Mouse (Mus musculus): Measurements from ENCODE around the gene Fam241a. TPM values are rescaled to one million over a fixed set of nuclear protein-coding genes. Genes with fewer than 3 reads are reported as not detected.
A peak's percentile ranks its signal among the peaks of the same experiment; 100 is the strongest.

The Fam241a gene
- polyA plus RNA-seq (2014; fragmentation: Nextera tagmentation; extraction: Ambion mirVana) = 9.9 and 10.1 TPM in 2 replicates

GRCm38 (mm10) chr3:127895792-127896541 is at the start of gene Fam241a:
Gene Fam241a (minus strand): TSS chr3:127896324.
- H3K4me2 ChIP-seq (ENCODE audit: low read depth, low read length) = peak within 1 kb of the TSS; percentile 79
- ATAC-seq (ENCODE audit: low read depth) (peak; percentile 93), DNase-seq (ENCODE audit: low spot score) (peak; percentile 84)
- no peaks in the 10 kb centered on the region for H3K4me1 ChIP-seq (ENCODE audit: control insufficient read depth, insufficient read depth, low read length)
- H3K27ac ChIP-seq (replicated peaks; ENCODE audit: low read depth, low read length) = 0 out of 2 replicates have a peak within 1 kb of the TSS, but pooled peaks have one; percentile 55
- peak within 1 kb of the TSS; percentile 64 for H3K4me3 ChIP-seq (ENCODE audit: low read depth, low read length)
- H3K27me3 ChIP-seq (replicated peaks; ENCODE audit: control insufficient read depth, insufficient read depth, low read length) = peaks cover 7% of the 10 kb centered on the region
- under 1% methylated on average over 33 of the region's 94 CpGs for WGBS
- no peaks in the 10 kb centered on the region for H3K9me3 ChIP-seq (ENCODE audit: control insufficient read depth, low read length)
- no peaks in the 10 kb centered on the region for H3K36me3 ChIP-seq (ENCODE audit: control insufficient read depth, insufficient read depth, low read length)
- peak within 1 kb of the TSS; percentile 63 for H3K9ac ChIP-seq (ENCODE audit: low read depth, low read length)

- Histone ChIP-seq H3K36me3 (ENCODE audit: control insufficient read depth, insufficient read depth, low read length) (no peaks in the 10 kb centered on the region), H3K4me3 (ENCODE audit: low read depth, low read length) (no peak overlapping the region), H3K4me2 (ENCODE audit: low read depth, low read length) (no peak overlapping the region), H3K27me3 (replicated peaks; ENCODE audit: control insufficient read depth, insufficient read depth, low read length) (no peaks in the 10 kb centered on the region), H3K9me3 (ENCODE audit: control insufficient read depth, low read length) (0 out of 2 replicates have a peak, but pooled peaks cover 3% of the 10 kb centered on the region), H3K9ac (ENCODE audit: low read depth, low read length) (no peak overlapping the region), H3K4me1 (ENCODE audit: control insufficient read depth, insufficient read depth, low read length) (no peaks in the 10 kb centered on the region), H3K27ac (replicated peaks; ENCODE audit: low read depth, low read length) (no peak overlapping the region)
- ATAC-seq (ENCODE audit: low read depth) (no peak), DNase-seq (ENCODE audit: low spot score) (no peak)
- 91% methylated on average over 11 of the region's 11 CpGs for WGBS
Measured at GRCm38 (mm10) chr3:127932453-127932852, 36.3 kb upstream of the Fam241a start.

GRCm38 (mm10) chr3:127930326-127931012 is 34.3 kb upstream of the Fam241a start:
- Histone ChIP-seq H3K4me2 (ENCODE audit: low read depth, low read length) (no peak overlapping the region), H3K9ac (ENCODE audit: low read depth, low read length) (no peak overlapping the region), H3K9me3 (ENCODE audit: control insufficient read depth, low read length) (0 out of 2 replicates have a peak, but pooled peaks cover 2% of the 10 kb centered on the region), H3K27me3 (replicated peaks; ENCODE audit: control insufficient read depth, insufficient read depth, low read length) (no peaks in the 10 kb centered on the region), H3K4me3 (ENCODE audit: low read depth, low read length) (no peak overlapping the region), H3K27ac (replicated peaks; ENCODE audit: low read depth, low read length) (no peak overlapping the region), H3K36me3 (ENCODE audit: control insufficient read depth, insufficient read depth, low read length) (no peaks in the 10 kb centered on the region), H3K4me1 (ENCODE audit: control insufficient read depth, insufficient read depth, low read length) (no peaks in the 10 kb centered on the region)
- WGBS = 85% methylated on average over 9 of the region's 9 CpGs
- DNase-seq (ENCODE audit: low spot score) = no peak
- ATAC-seq (ENCODE audit: low read depth) = no peak

- Histone ChIP-seq H3K36me3 (ENCODE audit: control insufficient read depth, insufficient read depth, low read length) (no peaks in the 10 kb centered on the region), H3K27ac (replicated peaks; ENCODE audit: low read depth, low read length) (no peak overlapping the region), H3K9me3 (ENCODE audit: control insufficient read depth, low read length) (no peaks in the 10 kb centered on the region), H3K27me3 (replicated peaks; ENCODE audit: control insufficient read depth, insufficient read depth, low read length) (no peaks in the 10 kb centered on the region), H3K9ac (ENCODE audit: low read depth, low read length) (no peak overlapping the region), H3K4me3 (ENCODE audit: low read depth, low read length) (no peak overlapping the region), H3K4me1 (ENCODE audit: control insufficient read depth, insufficient read depth, low read length) (no peaks in the 10 kb centered on the region), H3K4me2 (ENCODE audit: low read depth, low read length) (no peak overlapping the region)
- ATAC-seq (ENCODE audit: low read depth) (peak; percentile 67; the same call in 1 of the 2 replicates), DNase-seq (ENCODE audit: low spot score) (peak; percentile 74)
- 56% methylated on average over 9 of the region's 9 CpGs for WGBS
Measured at GRCm38 (mm10) chr3:127929921-127930320, 33.8 kb upstream of the Fam241a start.

GRCm38 (mm10) chr3:127926635-127927183 is 30.6 kb upstream of the Fam241a start:
- no peak overlapping the region for H3K27ac ChIP-seq (replicated peaks; ENCODE audit: low read depth, low read length)
- H3K27me3 ChIP-seq (replicated peaks; ENCODE audit: control insufficient read depth, insufficient read depth, low read length) = no peaks in the 10 kb centered on the region
- no peak overlapping the region for H3K9ac ChIP-seq (ENCODE audit: low read depth, low read length)
- WGBS = 50% methylated on average over 9 of the region's 9 CpGs
- H3K4me1 ChIP-seq (ENCODE audit: control insufficient read depth, insufficient read depth, low read length) = no peaks in the 10 kb centered on the region
- H3K9me3 ChIP-seq (ENCODE audit: control insufficient read depth, low read length) = no peaks in the 10 kb centered on the region
- ATAC-seq (ENCODE audit: low read depth) (peak; percentile 41), DNase-seq (ENCODE audit: low spot score) (peak; percentile 54)
- H3K36me3 ChIP-seq (ENCODE audit: control insufficient read depth, insufficient read depth, low read length) = no peaks in the 10 kb centered on the region
- no peak overlapping the region for H3K4me2 ChIP-seq (ENCODE audit: low read depth, low read length)
- no peak overlapping the region for H3K4me3 ChIP-seq (ENCODE audit: low read depth, low read length)

- ATAC-seq (ENCODE audit: low read depth) = no peak
- Histone ChIP-seq H3K27ac (replicated peaks; ENCODE audit: low read depth, low read length) (no peak overlapping the region), H3K9me3 (ENCODE audit: control insufficient read depth, low read length) (no peaks in the 10 kb centered on the region), H3K4me2 (ENCODE audit: low read depth, low read length) (no peak overlapping the region), H3K9ac (ENCODE audit: low read depth, low read length) (no peak overlapping the region), H3K4me3 (ENCODE audit: low read depth, low read length) (no peak overlapping the region), H3K4me1 (ENCODE audit: control insufficient read depth, insufficient read depth, low read length) (no peaks in the 10 kb centered on the region), H3K36me3 (ENCODE audit: control insufficient read depth, insufficient read depth, low read length) (no peaks in the 10 kb centered on the region), H3K27me3 (replicated peaks; ENCODE audit: control insufficient read depth, insufficient read depth, low read length) (no peaks in the 10 kb centered on the region)
- 79% methylated on average over 2 of the region's 2 CpGs for WGBS
- no peak for DNase-seq (ENCODE audit: low spot score)
Measured at GRCm38 (mm10) chr3:127924464-127924863, 28.3 kb upstream of the Fam241a start.

GRCm38 (mm10) chr3:127923183-127923582 is 27.1 kb upstream of the Fam241a start:
- ATAC-seq (ENCODE audit: low read depth) = no peak

GRCm38 (mm10) chr3:127922125-127922524 is 26.0 kb upstream of the Fam241a start:
- no peak overlapping the region for H3K27ac ChIP-seq (replicated peaks; ENCODE audit: low read depth, low read length)
- peak; percentile 65 for ATAC-seq (ENCODE audit: low read depth)
- WGBS = 65% methylated on average over 5 of the region's 5 CpGs
- H3K9ac ChIP-seq (ENCODE audit: low read depth, low read length) = no peak overlapping the region
- no peaks in the 10 kb centered on the region for H3K27me3 ChIP-seq (replicated peaks; ENCODE audit: control insufficient read depth, insufficient read depth, low read length)
- H3K4me2 ChIP-seq (ENCODE audit: low read depth, low read length) = no peak overlapping the region
- H3K9me3 ChIP-seq (ENCODE audit: control insufficient read depth, low read length) = no peaks in the 10 kb centered on the region
- no peak overlapping the region for H3K4me3 ChIP-seq (ENCODE audit: low read depth, low read length)
- no peaks in the 10 kb centered on the region for H3K4me1 ChIP-seq (ENCODE audit: control insufficient read depth, insufficient read depth, low read length)
- H3K36me3 ChIP-seq (ENCODE audit: control insufficient read depth, insufficient read depth, low read length) = no peaks in the 10 kb centered on the region
- DNase-seq (ENCODE audit: low spot score) = peak; percentile 83

More at GRCm38 (mm10) chr3:127923183-127923582, 27.1 kb upstream of the Fam241a start:
- DNase-seq (ENCODE audit: low spot score) = peak; percentile 14
- no peak overlapping the region for H3K9ac ChIP-seq (ENCODE audit: low read depth, low read length)
- no peaks in the 10 kb centered on the region for H3K4me1 ChIP-seq (ENCODE audit: control insufficient read depth, insufficient read depth, low read length)
- WGBS = 37% methylated on average over 2 of the region's 2 CpGs
- no peak overlapping the region for H3K27ac ChIP-seq (replicated peaks; ENCODE audit: low read depth, low read length)
- H3K36me3 ChIP-seq (ENCODE audit: control insufficient read depth, insufficient read depth, low read length) = no peaks in the 10 kb centered on the region
- H3K4me3 ChIP-seq (ENCODE audit: low read depth, low read length) = no peak overlapping the region
- H3K27me3 ChIP-seq (replicated peaks; ENCODE audit: control insufficient read depth, insufficient read depth, low read length) = no peaks in the 10 kb centered on the region
- H3K4me2 ChIP-seq (ENCODE audit: low read depth, low read length) = no peak overlapping the region
- H3K9me3 ChIP-seq (ENCODE audit: control insufficient read depth, low read length) = no peaks in the 10 kb centered on the region

Measured in embryonic facial prominence, embryonic 14.5 days (tissue).